Mouse (Mus musculus): ENCODE measurements around the gene 4930415O20Rik. TPM values are rescaled to one million over a fixed set of nuclear protein-coding genes. Genes with fewer than 3 reads are reported as not detected.
A peak's percentile ranks its signal among the peaks of the same experiment; 100 is the strongest.
"Not testable (repeated sequence)": the region's sequence is repeated elsewhere in the genome, so short reads cannot be mapped to it uniquely, and the experiment has no call there.

The 4930415O20Rik gene
- polyA plus RNA-seq, 1 experiment from 2014 or later, result 0.44 TPM

- Histone ChIP-seq H3K36me3 (replicated peaks) (no peaks in the 10 kb centered on the region), H3K4me2 (no peak overlapping the region)
- WGBS, result 70% methylated on average over 4 of the region's 4 CpGs
Observed at GRCm38 (mm10) chr15:98573293-98573692, 2.5 kb downstream of the 4930415O20Rik start.

GRCm38 (mm10) chr15:98579310-98579709 lies 8.5 kb downstream of the 4930415O20Rik start:
- no peak for ATAC-seq (replicated peaks)
- WGBS, result 79% methylated on average over 2 of the region's 2 CpGs
- H3K9ac ChIP-seq, result no peak overlapping the region
- no peaks in the 10 kb centered on the region for H3K36me3 ChIP-seq (replicated peaks)
- no peaks in the 10 kb centered on the region for H3K4me1 ChIP-seq
- H3K4me3 ChIP-seq, result no peak overlapping the region
- H3K4me2 ChIP-seq, result no peak overlapping the region
- H3K9me3 ChIP-seq, result no peaks in the 10 kb centered on the region
- no peak overlapping the region for H3K27ac ChIP-seq
- H3K27me3 ChIP-seq (replicated peaks), result 0 out of 2 replicates have a peak, but pooled peaks cover 3% of the 10 kb centered on the region

More at GRCm38 (mm10) chr15:98573293-98573692, 2.5 kb downstream of the 4930415O20Rik start:
- H3K27ac ChIP-seq, result no peak overlapping the region
- ATAC-seq (replicated peaks), result no peak
- H3K9me3 ChIP-seq, result no peaks in the 10 kb centered on the region
- 0 out of 2 replicates have a peak, but pooled peaks cover 3% of the 10 kb centered on the region for H3K27me3 ChIP-seq (replicated peaks)
- peaks cover 8% of the 10 kb centered on the region for H3K4me1 ChIP-seq
- H3K9ac ChIP-seq, result no peak overlapping the region
- H3K4me3 ChIP-seq, result no peak overlapping the region

GRCm38 (mm10) chr15:98579795-98580464 lies 9.1 kb downstream of the 4930415O20Rik start:
- 49% methylated on average over 5 of the region's 5 CpGs for WGBS
- 0 out of 2 replicates have a peak, but pooled peaks cover 3% of the 10 kb centered on the region for H3K27me3 ChIP-seq (replicated peaks)

GRCm38 (mm10) chr15:98582410-98582809 lies 11.6 kb downstream of the 4930415O20Rik start:
- Histone ChIP-seq H3K36me3 (replicated peaks) (no peaks in the 10 kb centered on the region), H3K9me3 (no peaks in the 10 kb centered on the region), H3K9ac (no peak overlapping the region), H3K4me2 (no peak overlapping the region), H3K27ac (no peak overlapping the region), H3K4me1 (no peaks in the 10 kb centered on the region), H3K27me3 (replicated peaks) (0 out of 2 replicates have a peak, but pooled peaks cover 3% of the 10 kb centered on the region), H3K4me3 (no peak overlapping the region)
- 87% methylated on average over 8 of the region's 8 CpGs for WGBS
- no peak for ATAC-seq (replicated peaks)

More at GRCm38 (mm10) chr15:98579795-98580464, 9.1 kb downstream of the 4930415O20Rik start:
- no peak overlapping the region for H3K9ac ChIP-seq
- no peaks in the 10 kb centered on the region for H3K36me3 ChIP-seq (replicated peaks)
- ATAC-seq (replicated peaks), result peak; percentile 69
- H3K4me2 ChIP-seq, result no peak overlapping the region
- H3K4me1 ChIP-seq, result no peaks in the 10 kb centered on the region
- no peak overlapping the region for H3K27ac ChIP-seq
- no peak overlapping the region for H3K4me3 ChIP-seq
- no peaks in the 10 kb centered on the region for H3K9me3 ChIP-seq

- WGBS, result 77% methylated on average over 8 of the region's 8 CpGs
- Histone ChIP-seq H3K4me1 (no peaks in the 10 kb centered on the region), H3K4me3 (no peak overlapping the region), H3K9ac (no peak overlapping the region), H3K27ac (no peak overlapping the region), H3K9me3 (no peaks in the 10 kb centered on the region), H3K4me2 (no peak overlapping the region), H3K36me3 (replicated peaks) (no peaks in the 10 kb centered on the region), H3K27me3 (replicated peaks) (no peaks in the 10 kb centered on the region)
- ATAC-seq (replicated peaks), result no peak
Observed at GRCm38 (mm10) chr15:98582996-98583395, 12.2 kb downstream of the 4930415O20Rik start.

- Histone ChIP-seq H3K27ac (no peak overlapping the region), H3K9me3 (no peaks in the 10 kb centered on the region), H3K4me3 (no peak overlapping the region), H3K9ac (no peak overlapping the region), H3K27me3 (replicated peaks) (no peaks in the 10 kb centered on the region), H3K36me3 (replicated peaks) (no peaks in the 10 kb centered on the region), H3K4me2 (no peak overlapping the region), H3K4me1 (no peaks in the 10 kb centered on the region)
- ATAC-seq (replicated peaks), result no peak
- WGBS, result 41% methylated on average over 7 of the region's 7 CpGs
Observed at GRCm38 (mm10) chr15:98585421-98585820, 14.6 kb downstream of the 4930415O20Rik start.

GRCm38 (mm10) chr15:98586141-98586540 lies 15.3 kb downstream of the 4930415O20Rik start:
- not testable (repeated sequence) for H3K36me3 ChIP-seq (replicated peaks); H3K4me2 ChIP-seq; H3K9ac ChIP-seq; H3K4me1 ChIP-seq; ATAC-seq (replicated peaks); H3K27me3 ChIP-seq (replicated peaks); H3K9me3 ChIP-seq; H3K4me3 ChIP-seq; H3K27ac ChIP-seq
- 85% methylated on average over 9 of the region's 9 CpGs for WGBS

GRCm38 (mm10) chr15:98587751-98588150 lies 16.9 kb downstream of the 4930415O20Rik start:
- Histone ChIP-seq H3K36me3 (replicated peaks) (peaks cover 12% of the 10 kb centered on the region; the same call in 1 of the 2 replicates), H3K4me2 (no peak overlapping the region), H3K4me1 (no peaks in the 10 kb centered on the region), H3K27ac (no peak overlapping the region), H3K27me3 (replicated peaks) (no peaks in the 10 kb centered on the region), H3K9me3 (no peaks in the 10 kb centered on the region), H3K4me3 (no peak overlapping the region), H3K9ac (no peak overlapping the region)
- no peak for ATAC-seq (replicated peaks)
- WGBS, result 88% methylated on average over 11 of the region's 11 CpGs

- Histone ChIP-seq H3K27me3 (replicated peaks) (no peaks in the 10 kb centered on the region), H3K4me3 (no peak overlapping the region), H3K4me1 (no peaks in the 10 kb centered on the region), H3K4me2 (no peak overlapping the region), H3K9ac (no peak overlapping the region), H3K36me3 (replicated peaks) (peaks cover 18% of the 10 kb centered on the region; the same call in 1 of the 2 replicates), H3K9me3 (no peaks in the 10 kb centered on the region), H3K27ac (no peak overlapping the region)
- WGBS, result 79% methylated on average over 7 of the region's 7 CpGs
- no peak for ATAC-seq (replicated peaks)
Observed at GRCm38 (mm10) chr15:98589640-98590336, 19.0 kb downstream of the 4930415O20Rik start.

- ATAC-seq (replicated peaks), result no peak
- peaks cover 26% of the 10 kb centered on the region for H3K36me3 ChIP-seq (replicated peaks)
- 81% methylated on average over 4 of the region's 4 CpGs for WGBS
- H3K4me3 ChIP-seq, result no peak overlapping the region
- H3K4me1 ChIP-seq, result no peaks in the 10 kb centered on the region
- H3K4me2 ChIP-seq, result no peak overlapping the region
- H3K27ac ChIP-seq, result no peak overlapping the region
- H3K27me3 ChIP-seq (replicated peaks), result no peaks in the 10 kb centered on the region
- no peak overlapping the region for H3K9ac ChIP-seq
- H3K9me3 ChIP-seq, result no peaks in the 10 kb centered on the region
Observed at GRCm38 (mm10) chr15:98591396-98591795, 20.6 kb downstream of the 4930415O20Rik start.

GRCm38 (mm10) chr15:98594193-98594592 lies 23.4 kb downstream of the 4930415O20Rik start:
- no peak overlapping the region for H3K4me3 ChIP-seq
- H3K36me3 ChIP-seq (replicated peaks), result peaks cover 41% of the 10 kb centered on the region
- H3K27ac ChIP-seq, result no peak overlapping the region
- H3K9me3 ChIP-seq, result no peaks in the 10 kb centered on the region
- 89% methylated on average over 19 of the region's 19 CpGs for WGBS
- no peak overlapping the region for H3K9ac ChIP-seq
- H3K27me3 ChIP-seq (replicated peaks), result no peaks in the 10 kb centered on the region
- no peak overlapping the region for H3K4me2 ChIP-seq
- ATAC-seq (replicated peaks), result no peak
- no peaks in the 10 kb centered on the region for H3K4me1 ChIP-seq

GRCm38 (mm10) chr15:98595049-98595448 lies 24.2 kb downstream of the 4930415O20Rik start:
- no peak for ATAC-seq (replicated peaks)
- WGBS, result 91% methylated on average over 5 of the region's 5 CpGs
- no peak overlapping the region for H3K4me3 ChIP-seq
- H3K27me3 ChIP-seq (replicated peaks), result no peaks in the 10 kb centered on the region
- no peaks in the 10 kb centered on the region for H3K9me3 ChIP-seq
- peaks cover 41% of the 10 kb centered on the region for H3K36me3 ChIP-seq (replicated peaks)
- H3K9ac ChIP-seq, result no peak overlapping the region
- H3K27ac ChIP-seq, result no peak overlapping the region
- no peak overlapping the region for H3K4me2 ChIP-seq
- H3K4me1 ChIP-seq, result no peaks in the 10 kb centered on the region
